Mouse (Mus musculus) large intestine, adult 2 months (tissue): ENCODE data around the gene Ankrd13b. TPM values are rescaled to one million over a fixed set of nuclear protein-coding genes. Genes with fewer than 3 reads are reported as not detected.

Experiments
- polyA plus RNA-seq: library from polyadenylated mRNA; depleted of rRNA; stranded (reverse); fragments of >200 nt; gene quantifications from 2 replicates; pipeline ENCODE4 v1.2.3, GENCODE M21; 2012; rRNA removed

Gene Ankrd13b
- polyA plus RNA-seq, 1 experiment: 15.1 TPM

Other genes with a start within 250 kb of the Ankrd13b start
- 0.42 and 0.97 TPM in 2 replicates for gene Coro6, start 27.3 kb downstream of the Ankrd13b start, polyA plus RNA-seq
- 56.9 and 73.4 TPM in 2 replicates for gene Git1, start 3.9 kb upstream of the Ankrd13b start, polyA plus RNA-seq
- gene Abhd15, start 25.4 kb upstream of the Ankrd13b start, polyA plus RNA-seq: 1.0 and 1.8 TPM in 2 replicates
- 22.6 and 24.3 TPM in 2 replicates for gene Trp53i13, start 26.3 kb upstream of the Ankrd13b start, polyA plus RNA-seq
- gene Gm10392, start 29.5 kb upstream of the Ankrd13b start, polyA plus RNA-seq: 0.05 TPM in 1 of 2 replicates, not detected in the other
- gene Taok1, start 118.1 kb upstream of the Ankrd13b start, polyA plus RNA-seq: 2.9 and 4.4 TPM in 2 replicates
- gene Nufip2, start 196.5 kb upstream of the Ankrd13b start, polyA plus RNA-seq: 5.4 and 12.3 TPM in 2 replicates
- not detected in 2 replicates for gene Cryba1, start 235.6 kb upstream of the Ankrd13b start, polyA plus RNA-seq